Mouse (Mus musculus): ENCODE results near the gene Cbl. TPM values are rescaled to one million over a fixed set of nuclear protein-coding genes. Genes with fewer than 3 reads are reported as not detected.
A peak's percentile ranks its signal among the peaks of the same experiment; 100 is the strongest.

Cbl gene
- polyA plus RNA-seq, 1 experiment from 2014 or later: 22.5 TPM

GRCm38 (mm10) chr9:44255136-44255521 lies 21.3 kb upstream of the Cbl start:
- Histone ChIP-seq H3K27me3 (no peaks in the 10 kb centered on the region), H3K36me3 (no peaks in the 10 kb centered on the region), H3K4me1 (replicated peaks) (peaks cover 30% of the 10 kb centered on the region), H3K4me2 (0 out of 2 replicates have a peak overlapping the region, but pooled peaks have one; percentile 2), H3K9ac (no peak overlapping the region), H3K4me3 (no peak overlapping the region), H3K9me3 (no peaks in the 10 kb centered on the region), H3K27ac (replicated peaks) (peak overlapping the region; percentile 69)
- 0 out of 2 replicates have a peak, but pooled peaks have one; percentile 27 for ATAC-seq (ENCODE audit: low FRiP score, low read depth)
- 40% methylated on average over 6 of the region's 6 CpGs for WGBS

- 3% methylated on average over 5 of the region's 5 CpGs for WGBS
- H3K4me2 ChIP-seq: 0 out of 2 replicates have a peak overlapping the region, but pooled peaks have one; percentile 2
Observed at GRCm38 (mm10) chr9:44254508-44255135, 20.8 kb upstream of the Cbl start.

GRCm38 (mm10) chr9:44253441-44253840 lies 19.6 kb upstream of the Cbl start:
- Histone ChIP-seq H3K4me1 (replicated peaks) (peaks cover 36% of the 10 kb centered on the region), H3K9me3 (no peaks in the 10 kb centered on the region), H3K4me2 (no peak overlapping the region), H3K4me3 (no peak overlapping the region), H3K9ac (no peak overlapping the region), H3K27me3 (no peaks in the 10 kb centered on the region), H3K36me3 (no peaks in the 10 kb centered on the region), H3K27ac (replicated peaks) (no peak overlapping the region)
- WGBS: 73% methylated on average over 6 of the region's 6 CpGs
- no peak for ATAC-seq (ENCODE audit: low FRiP score, low read depth)

More at GRCm38 (mm10) chr9:44254508-44255135, 20.8 kb upstream of the Cbl start:
- H3K4me3 ChIP-seq: no peak overlapping the region
- no peak overlapping the region for H3K9ac ChIP-seq
- no peaks in the 10 kb centered on the region for H3K36me3 ChIP-seq
- H3K9me3 ChIP-seq: no peaks in the 10 kb centered on the region
- peak; percentile 76; the same call in 1 of the 2 replicates for ATAC-seq (ENCODE audit: low FRiP score, low read depth)
- H3K4me1 ChIP-seq (replicated peaks): peaks cover 35% of the 10 kb centered on the region
- H3K27me3 ChIP-seq: no peaks in the 10 kb centered on the region
- peak overlapping the region; percentile 69 for H3K27ac ChIP-seq (replicated peaks)

- H3K4me1 ChIP-seq (replicated peaks): peaks cover 36% of the 10 kb centered on the region
- H3K9ac ChIP-seq: no peak within 1 kb of the TSS
- no peaks in the 10 kb centered on the region for H3K9me3 ChIP-seq
- no peak for ATAC-seq (ENCODE audit: low FRiP score, low read depth)
- H3K36me3 ChIP-seq: no peaks in the 10 kb centered on the region
- no peak within 1 kb of the TSS for H3K4me3 ChIP-seq
- no peak within 1 kb of the TSS for H3K4me2 ChIP-seq
- H3K27me3 ChIP-seq: no peaks in the 10 kb centered on the region
- H3K27ac ChIP-seq (replicated peaks): no peak within 1 kb of the TSS
- WGBS: 83% methylated on average over 10 of the region's 10 CpGs
Observed at GRCm38 (mm10) chr9:44251314-44251713, 17.5 kb upstream of the Cbl start, which contains the start of gene Pdzd3. Gene Pdzd3 (minus strand): TSS chr9:44251471.

GRCm38 (mm10) chr9:44250445-44250844 lies 16.6 kb upstream of the Cbl start:
- no peaks in the 10 kb centered on the region for H3K27me3 ChIP-seq
- peaks cover 34% of the 10 kb centered on the region for H3K4me1 ChIP-seq (replicated peaks)
- no peaks in the 10 kb centered on the region for H3K9me3 ChIP-seq
- no peak overlapping the region for H3K4me2 ChIP-seq
- no peak overlapping the region for H3K4me3 ChIP-seq
- H3K9ac ChIP-seq: no peak overlapping the region
- 32% methylated on average over 4 of the region's 4 CpGs for WGBS
- ATAC-seq (ENCODE audit: low FRiP score, low read depth): no peak
- no peak overlapping the region for H3K27ac ChIP-seq (replicated peaks)
- no peaks in the 10 kb centered on the region for H3K36me3 ChIP-seq

GRCm38 (mm10) chr9:44249181-44250146 lies 15.6 kb upstream of the Cbl start:
- no peak overlapping the region for H3K9ac ChIP-seq
- H3K27ac ChIP-seq (replicated peaks): no peak overlapping the region
- H3K36me3 ChIP-seq: no peaks in the 10 kb centered on the region
- ATAC-seq (ENCODE audit: low FRiP score, low read depth): peak; percentile 66; the same call in 1 of the 2 replicates
- H3K9me3 ChIP-seq: no peaks in the 10 kb centered on the region
- H3K4me2 ChIP-seq: no peak overlapping the region
- H3K4me3 ChIP-seq: no peak overlapping the region
- H3K27me3 ChIP-seq: no peaks in the 10 kb centered on the region
- 50% methylated on average over 26 of the region's 26 CpGs for WGBS
- peaks cover 24% of the 10 kb centered on the region for H3K4me1 ChIP-seq (replicated peaks)

- H3K36me3 ChIP-seq: no peaks in the 10 kb centered on the region
- H3K9ac ChIP-seq: no peak overlapping the region
- no peaks in the 10 kb centered on the region for H3K27me3 ChIP-seq
- no peak overlapping the region for H3K4me3 ChIP-seq
- WGBS: 84% methylated on average over 6 of the region's 6 CpGs
- H3K4me2 ChIP-seq: no peak overlapping the region
- H3K9me3 ChIP-seq: no peaks in the 10 kb centered on the region
- no peak overlapping the region for H3K27ac ChIP-seq (replicated peaks)
- H3K4me1 ChIP-seq (replicated peaks): peaks cover 12% of the 10 kb centered on the region; the same call in 1 of the 2 replicates
- ATAC-seq (ENCODE audit: low FRiP score, low read depth): no peak
Observed at GRCm38 (mm10) chr9:44247907-44248306, 14.1 kb upstream of the Cbl start.

- ATAC-seq (ENCODE audit: low FRiP score, low read depth): no peak
- Histone ChIP-seq H3K36me3 (no peaks in the 10 kb centered on the region), H3K27ac (replicated peaks) (no peak overlapping the region), H3K9ac (no peak overlapping the region), H3K4me2 (no peak overlapping the region), H3K4me3 (no peak overlapping the region), H3K4me1 (replicated peaks) (0 out of 2 replicates have a peak, but pooled peaks cover 2% of the 10 kb centered on the region), H3K9me3 (no peaks in the 10 kb centered on the region), H3K27me3 (no peaks in the 10 kb centered on the region)
- WGBS: 52% methylated on average over 2 of the region's 2 CpGs
Observed at GRCm38 (mm10) chr9:44243621-44244020, 9.8 kb upstream of the Cbl start.

- no peak overlapping the region for H3K4me2 ChIP-seq
- H3K9me3 ChIP-seq: no peaks in the 10 kb centered on the region
- 74% methylated on average over 9 of the region's 9 CpGs for WGBS
- H3K4me3 ChIP-seq: no peak overlapping the region
- 0 out of 2 replicates have a peak, but pooled peaks cover 2% of the 10 kb centered on the region for H3K4me1 ChIP-seq (replicated peaks)
- no peak overlapping the region for H3K27ac ChIP-seq (replicated peaks)
- no peak for ATAC-seq (ENCODE audit: low FRiP score, low read depth)
- no peak overlapping the region for H3K9ac ChIP-seq
- H3K27me3 ChIP-seq: no peaks in the 10 kb centered on the region
- H3K36me3 ChIP-seq: no peaks in the 10 kb centered on the region
Observed at GRCm38 (mm10) chr9:44241418-44241817, 7.6 kb upstream of the Cbl start.

GRCm38 (mm10) chr9:44240911-44241310 lies 7.1 kb upstream of the Cbl start:
- ATAC-seq (ENCODE audit: low FRiP score, low read depth): no peak

GRCm38 (mm10) chr9:44240399-44240798 lies 6.5 kb upstream of the Cbl start, which contains the start of gene Ccdc153:
Gene Ccdc153 (plus strand): TSS chr9:44240676.
- 61% methylated on average over 2 of the region's 2 CpGs for WGBS

More at GRCm38 (mm10) chr9:44240911-44241310, 7.1 kb upstream of the Cbl start:
- H3K9ac ChIP-seq: no peak overlapping the region
- no peaks in the 10 kb centered on the region for H3K36me3 ChIP-seq
- 0 out of 2 replicates have a peak, but pooled peaks cover 2% of the 10 kb centered on the region for H3K4me1 ChIP-seq (replicated peaks)
- no peak overlapping the region for H3K27ac ChIP-seq (replicated peaks)
- no peak overlapping the region for H3K4me3 ChIP-seq
- WGBS: 41% methylated on average over 5 of the region's 5 CpGs
- no peaks in the 10 kb centered on the region for H3K27me3 ChIP-seq
- no peaks in the 10 kb centered on the region for H3K9me3 ChIP-seq
- H3K4me2 ChIP-seq: no peak overlapping the region

GRCm38 (mm10) chr9:44239447-44239846 lies 5.6 kb upstream of the Cbl start:
- Histone ChIP-seq H3K4me2 (no peak overlapping the region), H3K4me1 (replicated peaks) (peaks cover 7% of the 10 kb centered on the region), H3K9ac (no peak overlapping the region), H3K27ac (replicated peaks) (no peak overlapping the region), H3K4me3 (no peak overlapping the region), H3K27me3 (no peaks in the 10 kb centered on the region), H3K9me3 (no peaks in the 10 kb centered on the region), H3K36me3 (no peaks in the 10 kb centered on the region)
- WGBS: 9% methylated on average over 5 of the region's 5 CpGs
- ATAC-seq (ENCODE audit: low FRiP score, low read depth): no peak

More at GRCm38 (mm10) chr9:44240399-44240798, 6.5 kb upstream of the Cbl start, which contains the start of gene Ccdc153:
- Histone ChIP-seq H3K9ac (no peak within 1 kb of the TSS), H3K4me3 (no peak within 1 kb of the TSS), H3K9me3 (no peaks in the 10 kb centered on the region), H3K4me1 (replicated peaks) (0 out of 2 replicates have a peak, but pooled peaks cover 2% of the 10 kb centered on the region), H3K4me2 (no peak within 1 kb of the TSS), H3K27ac (replicated peaks) (no peak within 1 kb of the TSS), H3K27me3 (no peaks in the 10 kb centered on the region), H3K36me3 (no peaks in the 10 kb centered on the region)
- ATAC-seq (ENCODE audit: low FRiP score, low read depth): no peak

Data from hindbrain, embryonic 15.5 days (tissue).